Mouse (Mus musculus) forebrain, postnatal 0 days (tissue): ENCODE measurements around the gene Cachd1. TPM values are rescaled to one million over a fixed set of nuclear protein-coding genes. Genes with fewer than 3 reads are reported as not detected.

Experiments used
- ATAC-seq: fragments of 200-750 bp; cut with Nextera tagmentation; 2 replicates; pipeline ENCODE4 v1.8.0; 2017; ENCODE audit warnings: mild to moderate bottlenecking, moderate library complexity
- DNase-seq: peaks from one replicate; pipeline ENCODE4 v3.0.0-alpha.2; 2015
- H3K27ac ChIP-seq: fragments of 300-500 bp; sonication (generic); 2 replicates; pipeline ENCODE4 v1.5.1; 2014; ENCODE audit warnings: low read depth, mild to moderate bottlenecking, antibody characterized with exemption, low read length, moderate library complexity, mixed read lengths
- H3K27me3 ChIP-seq: fragments of 300-500 bp; sonication (generic); 2 replicates; pipeline ENCODE4 v1.6.1; 2014; ENCODE audit warnings: mild to moderate bottlenecking, low read length, mixed read lengths; ENCODE audit not compliant: insufficient read depth
- H3K36me3 ChIP-seq: fragments of 300-500 bp; sonication (generic); 2 replicates; pipeline ENCODE4 v1.6.1; 2014; ENCODE audit warnings: mild to moderate bottlenecking, moderate library complexity; ENCODE audit not compliant: insufficient read depth
- H3K4me1 ChIP-seq: fragments of 300-500 bp; sonication (generic); 2 replicates; pipeline ENCODE4 v1.6.1; 2014; ENCODE audit warnings: antibody characterized with exemption; ENCODE audit not compliant: insufficient read depth
- H3K4me2 ChIP-seq: fragments of 300-500 bp; sonication (generic); 2 replicates; pipeline ENCODE4 v1.6.1; 2014; ENCODE audit warnings: low read depth, mild to moderate bottlenecking, moderate library complexity
- H3K4me3 ChIP-seq: fragments of 300-500 bp; sonication (generic); 2 replicates; pipeline ENCODE4 v1.5.1; 2014; ENCODE audit warnings: low read depth, low read length, mixed read lengths
- H3K9ac ChIP-seq: fragments of 300-500 bp; sonication (generic); 2 replicates; pipeline ENCODE4 v1.6.1; 2014; ENCODE audit warnings: mild to moderate bottlenecking
- H3K9me3 ChIP-seq: fragments of 300-500 bp; sonication (generic); 2 replicates; pipeline ENCODE4 v1.6.1; 2016; ENCODE audit warnings: low read length
- CTCF ChIP-seq: sonication (generic); IDR thresholded peaks from 2 replicates; pipeline ENCODE4 v1.5.1; 2016; ENCODE audit warnings: antibody characterized with exemption, control low read depth, low read depth
- WGBS: fragments of 180-500 bp; shearing (Covaris S2); extraction: QIAGEN DNeasy Blood & Tissue Kit; methylation state at CpG from one replicate; pipeline ENCODE4 v1.1.7; 2014; 5-methylcytosine and 5-hydroxymethylcytosine counted together
- polyA plus RNA-seq: library from polyadenylated mRNA; unstranded; fragments of >200 nt; fragmentation: Nextera tagmentation; extraction: Ambion mirVana; gene quantifications from 2 replicates; pipeline ENCODE4 v1.2.1, GENCODE M21; 2015
- total RNA-seq: library from RNA; depleted of rRNA; stranded (reverse); fragments of >200 nt; gene quantifications from 2 replicates; pipeline ENCODE4 v1.2.3, GENCODE M21; 2014

The Cachd1 gene
- total and polyA plus RNA-seq, 2 experiments from 2014 or later, result 12.9 to 16.9 TPM

- no peak overlapping the region for H3K27ac ChIP-seq
- no peak for ATAC-seq
- no peak overlapping the region for H3K4me3 ChIP-seq
- peak; percentile 18; the same call in 1 of the 2 replicates for TF ChIP-seq CTCF
- no peaks in the 10 kb centered on the region for H3K4me1 ChIP-seq
- DNase-seq, result no peak
- H3K9me3 ChIP-seq, result no peaks in the 10 kb centered on the region
- no peak overlapping the region for H3K4me2 ChIP-seq
- H3K9ac ChIP-seq, result no peak overlapping the region
- WGBS, result 88% methylated on average over 1 of the region's 1 CpGs
- no peaks in the 10 kb centered on the region; the same call in 1 of the 2 replicates for H3K36me3 ChIP-seq
- H3K27me3 ChIP-seq, result no peaks in the 10 kb centered on the region
Measured at GRCm38 (mm10) chr4:100987187-100987586, 210.7 kb downstream of the Cachd1 start.

GRCm38 (mm10) chr4:100988231-100988799, 211.8 kb downstream of the Cachd1 start:
- WGBS, result 78% methylated on average over 8 of the region's 8 CpGs

GRCm38 (mm10) chr4:100990996-100991395, 214.5 kb downstream of the Cachd1 start:
- no peak for TF ChIP-seq CTCF
- H3K9me3 ChIP-seq, result no peaks in the 10 kb centered on the region
- DNase-seq, result peak; percentile 16
- H3K27me3 ChIP-seq, result no peaks in the 10 kb centered on the region
- 36% methylated on average over 4 of the region's 4 CpGs for WGBS
- H3K4me1 ChIP-seq, result no peaks in the 10 kb centered on the region
- H3K4me3 ChIP-seq, result no peak overlapping the region
- H3K27ac ChIP-seq, result no peak overlapping the region
- no peak overlapping the region for H3K4me2 ChIP-seq
- ATAC-seq, result peak; percentile 25
- no peak overlapping the region for H3K9ac ChIP-seq
- no peaks in the 10 kb centered on the region; the same call in 1 of the 2 replicates for H3K36me3 ChIP-seq

More at GRCm38 (mm10) chr4:100988231-100988799, 211.8 kb downstream of the Cachd1 start:
- Histone ChIP-seq H3K9me3 (no peaks in the 10 kb centered on the region), H3K36me3 (no peaks in the 10 kb centered on the region; the same call in 1 of the 2 replicates), H3K4me1 (no peaks in the 10 kb centered on the region), H3K27ac (no peak overlapping the region), H3K4me2 (no peak overlapping the region), H3K4me3 (no peak overlapping the region), H3K27me3 (no peaks in the 10 kb centered on the region), H3K9ac (no peak overlapping the region)
- TF ChIP-seq CTCF, result peak; percentile 75
- ATAC-seq (peak; percentile 29; the same call in 1 of the 2 replicates), DNase-seq (peak; percentile 68)

GRCm38 (mm10) chr4:100992086-100992485, 215.6 kb downstream of the Cachd1 start:
- H3K4me2 ChIP-seq, result no peak overlapping the region
- ATAC-seq, result no peak
- H3K9ac ChIP-seq, result no peak overlapping the region
- H3K9me3 ChIP-seq, result no peaks in the 10 kb centered on the region
- DNase-seq, result no peak
- TF ChIP-seq CTCF, result no peak
- no peak overlapping the region for H3K27ac ChIP-seq
- no peaks in the 10 kb centered on the region; the same call in 1 of the 2 replicates for H3K36me3 ChIP-seq
- WGBS, result 91% methylated on average over 6 of the region's 6 CpGs
- H3K27me3 ChIP-seq, result no peaks in the 10 kb centered on the region
- H3K4me1 ChIP-seq, result no peaks in the 10 kb centered on the region
- no peak overlapping the region for H3K4me3 ChIP-seq

GRCm38 (mm10) chr4:100994442-100995255, 218.2 kb downstream of the Cachd1 start:
- Histone ChIP-seq H3K27ac (no peak overlapping the region), H3K9me3 (no peaks in the 10 kb centered on the region), H3K36me3 (no peaks in the 10 kb centered on the region; the same call in 1 of the 2 replicates), H3K9ac (no peak overlapping the region), H3K4me2 (no peak overlapping the region), H3K4me1 (no peaks in the 10 kb centered on the region), H3K27me3 (no peaks in the 10 kb centered on the region), H3K4me3 (no peak overlapping the region)
- no peak for ATAC-seq
- no peak for DNase-seq
- TF ChIP-seq CTCF, result no peak
- WGBS, result 75% methylated on average over 18 of the region's 18 CpGs

GRCm38 (mm10) chr4:100995617-100996016, 219.1 kb downstream of the Cachd1 start:
- H3K36me3 ChIP-seq, result no peaks in the 10 kb centered on the region; the same call in 1 of the 2 replicates
- no peaks in the 10 kb centered on the region for H3K9me3 ChIP-seq
- no peak overlapping the region for H3K9ac ChIP-seq
- ATAC-seq (no peak), DNase-seq (no peak)
- H3K27ac ChIP-seq, result no peak overlapping the region
- H3K27me3 ChIP-seq, result no peaks in the 10 kb centered on the region
- no peak overlapping the region for H3K4me3 ChIP-seq
- no peak overlapping the region for H3K4me2 ChIP-seq
- H3K4me1 ChIP-seq, result no peaks in the 10 kb centered on the region
- WGBS, result 54% methylated on average over 5 of the region's 5 CpGs
- no peak for TF ChIP-seq CTCF
